Mouse (Mus musculus) liver, embryonic 12.5 days (tissue): ENCODE data around the gene Snx29. TPM values are rescaled to one million over a fixed set of nuclear protein-coding genes. Genes with fewer than 3 reads are reported as not detected.
A peak's percentile ranks its signal among the peaks of the same experiment; 100 is the strongest.

Experiments
- ATAC-seq: fragments of 200-750 bp; cut with Nextera tagmentation; 2 replicates; pipeline ENCODE4 v1.8.0; 2017; ENCODE audit warnings: moderate number of reproducible peaks, mild to moderate bottlenecking, moderate library complexity
- H3K27ac ChIP-seq: fragments of 300-500 bp; sonication (generic); 2 replicates; pipeline ENCODE4 v1.5.1; 2016; ENCODE audit warnings: mild to moderate bottlenecking
- H3K27me3 ChIP-seq: fragments of 300-500 bp; sonication (generic); replicated peaks from 2 replicates; pipeline ENCODE4 v1.6.1; 2016; ENCODE audit warnings: mild to moderate bottlenecking, moderate library complexity
- H3K36me3 ChIP-seq: fragments of 300-500 bp; sonication (generic); 2 replicates; pipeline ENCODE4 v1.6.1; 2016; ENCODE audit warnings: mild to moderate bottlenecking, moderate library complexity
- H3K4me1 ChIP-seq: fragments of 300-500 bp; sonication (generic); 2 replicates; pipeline ENCODE4 v1.6.1; 2016
- H3K4me2 ChIP-seq: fragments of 300-500 bp; sonication (generic); 2 replicates; pipeline ENCODE4 v1.6.1; 2016; ENCODE audit warnings: mild to moderate bottlenecking, moderate library complexity
- H3K4me3 ChIP-seq: fragments of 300-500 bp; sonication (generic); 2 replicates; pipeline ENCODE4 v1.5.1; 2016; ENCODE audit warnings: mild to moderate bottlenecking, moderate library complexity
- H3K9ac ChIP-seq: fragments of 300-500 bp; sonication (generic); 2 replicates; pipeline ENCODE4 v1.6.1; 2016; ENCODE audit warnings: mild to moderate bottlenecking, moderate library complexity
- H3K9me3 ChIP-seq: fragments of 300-500 bp; sonication (generic); replicated peaks from 2 replicates; pipeline ENCODE4 v1.6.1; 2016; ENCODE audit warnings: mild to moderate bottlenecking, moderate library complexity
- WGBS: fragments of 180-500 bp; shearing (Covaris S2); methylation state at CpG from one replicate; pipeline ENCODE4 v1.1.7; 2016; ENCODE audit not compliant: insufficient replicate concordance; 5-methylcytosine and 5-hydroxymethylcytosine counted together
- polyA plus RNA-seq: library from polyadenylated mRNA; unstranded; fragments of >200 nt; fragmentation: Nextera tagmentation; extraction: Ambion mirVana; gene quantifications from 2 replicates; pipeline ENCODE4 v1.2.1, GENCODE M21; 2016

Gene Snx29
- polyA plus RNA-seq, 1 experiment from 2014 or later: 4.9 TPM

GRCm38 (mm10) chr16:11696767-11697166 lies 374.1 kb downstream of the Snx29 start:
- Histone ChIP-seq H3K9ac (no peak overlapping the region), H3K4me1 (peaks cover 11% of the 10 kb centered on the region), H3K4me3 (no peak overlapping the region), H3K9me3 (no peaks in the 10 kb centered on the region), H3K27me3 (no peaks in the 10 kb centered on the region), H3K36me3 (no peaks in the 10 kb centered on the region), H3K4me2 (no peak overlapping the region), H3K27ac (no peak overlapping the region)
- WGBS: 69% methylated on average over 3 of the region's 3 CpGs
- no peak for ATAC-seq

- Histone ChIP-seq H3K27me3 (no peaks in the 10 kb centered on the region), H3K27ac (no peak overlapping the region), H3K4me2 (no peak overlapping the region), H3K36me3 (no peaks in the 10 kb centered on the region), H3K4me3 (no peak overlapping the region), H3K9ac (no peak overlapping the region), H3K4me1 (peaks cover 13% of the 10 kb centered on the region), H3K9me3 (no peaks in the 10 kb centered on the region)
- 63% methylated on average over 8 of the region's 8 CpGs for WGBS
- no peak for ATAC-seq
These were observed 375.1 kb downstream of the Snx29 start for GRCm38 (mm10) chr16:11697710-11698357.

GRCm38 (mm10) chr16:11701579-11701978 lies 378.9 kb downstream of the Snx29 start:
- ATAC-seq: peak; percentile 67; the same call in 1 of the 2 replicates
- H3K4me3 ChIP-seq: no peak overlapping the region
- no peaks in the 10 kb centered on the region for H3K36me3 ChIP-seq
- H3K27ac ChIP-seq: no peak overlapping the region
- H3K9me3 ChIP-seq: no peaks in the 10 kb centered on the region
- no peak overlapping the region for H3K9ac ChIP-seq
- peaks cover 13% of the 10 kb centered on the region for H3K4me1 ChIP-seq
- WGBS: 71% methylated on average over 1 of the region's 1 CpGs
- H3K4me2 ChIP-seq: no peak overlapping the region
- no peaks in the 10 kb centered on the region for H3K27me3 ChIP-seq

- Histone ChIP-seq H3K9ac (no peak overlapping the region), H3K4me2 (no peak overlapping the region), H3K36me3 (no peaks in the 10 kb centered on the region), H3K27me3 (no peaks in the 10 kb centered on the region), H3K9me3 (no peaks in the 10 kb centered on the region), H3K4me3 (no peak overlapping the region), H3K27ac (no peak overlapping the region), H3K4me1 (peaks cover 13% of the 10 kb centered on the region)
- ATAC-seq: no peak
- WGBS: 75% methylated on average over 5 of the region's 5 CpGs
These were observed 381.4 kb downstream of the Snx29 start for GRCm38 (mm10) chr16:11704096-11704495.

- 75% methylated on average over 4 of the region's 4 CpGs for WGBS
- no peak for ATAC-seq
- Histone ChIP-seq H3K4me1 (peaks cover 13% of the 10 kb centered on the region), H3K27me3 (no peaks in the 10 kb centered on the region), H3K27ac (no peak overlapping the region), H3K9me3 (no peaks in the 10 kb centered on the region), H3K36me3 (no peaks in the 10 kb centered on the region), H3K9ac (no peak overlapping the region), H3K4me3 (no peak overlapping the region), H3K4me2 (no peak overlapping the region)
These were observed 382.7 kb downstream of the Snx29 start for GRCm38 (mm10) chr16:11705456-11705855.

GRCm38 (mm10) chr16:11708097-11708496 lies 385.4 kb downstream of the Snx29 start:
- no peak overlapping the region for H3K4me3 ChIP-seq
- no peaks in the 10 kb centered on the region for H3K4me1 ChIP-seq
- H3K9me3 ChIP-seq: no peaks in the 10 kb centered on the region
- no peak overlapping the region for H3K4me2 ChIP-seq
- H3K9ac ChIP-seq: no peak overlapping the region
- H3K27ac ChIP-seq: no peak overlapping the region
- no peak for ATAC-seq
- WGBS: 71% methylated on average over 2 of the region's 2 CpGs
- H3K36me3 ChIP-seq: no peaks in the 10 kb centered on the region
- no peaks in the 10 kb centered on the region for H3K27me3 ChIP-seq

- WGBS: 61% methylated on average over 4 of the region's 4 CpGs
- Histone ChIP-seq H3K9ac (no peak overlapping the region), H3K4me3 (no peak overlapping the region), H3K27me3 (no peaks in the 10 kb centered on the region), H3K4me2 (no peak overlapping the region), H3K27ac (no peak overlapping the region), H3K9me3 (no peaks in the 10 kb centered on the region), H3K36me3 (no peaks in the 10 kb centered on the region), H3K4me1 (no peaks in the 10 kb centered on the region)
- no peak for ATAC-seq
These were observed 386.7 kb downstream of the Snx29 start for GRCm38 (mm10) chr16:11709382-11709781.

GRCm38 (mm10) chr16:11709999-11710667 lies 387.4 kb downstream of the Snx29 start:
- H3K36me3 ChIP-seq: no peaks in the 10 kb centered on the region
- no peak for ATAC-seq
- H3K9ac ChIP-seq: no peak overlapping the region
- H3K27ac ChIP-seq: no peak overlapping the region
- H3K27me3 ChIP-seq: no peaks in the 10 kb centered on the region
- 52% methylated on average over 5 of the region's 5 CpGs for WGBS
- H3K4me1 ChIP-seq: no peaks in the 10 kb centered on the region
- no peak overlapping the region for H3K4me3 ChIP-seq
- no peak overlapping the region for H3K4me2 ChIP-seq
- H3K9me3 ChIP-seq: no peaks in the 10 kb centered on the region

GRCm38 (mm10) chr16:11713265-11713865 lies 390.7 kb downstream of the Snx29 start:
- WGBS: 51% methylated on average over 2 of the region's 2 CpGs
- H3K27me3 ChIP-seq: no peaks in the 10 kb centered on the region
- no peak for ATAC-seq
- no peaks in the 10 kb centered on the region for H3K4me1 ChIP-seq
- no peak overlapping the region for H3K27ac ChIP-seq
- no peak overlapping the region for H3K4me2 ChIP-seq
- H3K4me3 ChIP-seq: no peak overlapping the region
- no peaks in the 10 kb centered on the region for H3K36me3 ChIP-seq
- no peak overlapping the region for H3K9ac ChIP-seq
- H3K9me3 ChIP-seq: no peaks in the 10 kb centered on the region

- Histone ChIP-seq H3K4me2 (no peak overlapping the region), H3K9ac (no peak overlapping the region), H3K9me3 (no peaks in the 10 kb centered on the region), H3K36me3 (no peaks in the 10 kb centered on the region), H3K4me3 (no peak overlapping the region), H3K27ac (no peak overlapping the region), H3K27me3 (no peaks in the 10 kb centered on the region), H3K4me1 (no peaks in the 10 kb centered on the region)
- 77% methylated on average over 1 of the region's 1 CpGs for WGBS
- no peak for ATAC-seq
These were observed 394.2 kb downstream of the Snx29 start for GRCm38 (mm10) chr16:11716932-11717331.

GRCm38 (mm10) chr16:11725901-11726300 lies 403.2 kb downstream of the Snx29 start:
- no peak for ATAC-seq
- 67% methylated on average over 2 of the region's 2 CpGs for WGBS
- Histone ChIP-seq H3K4me2 (no peak overlapping the region), H3K4me3 (no peak overlapping the region), H3K27me3 (no peaks in the 10 kb centered on the region), H3K9me3 (no peaks in the 10 kb centered on the region), H3K27ac (no peak overlapping the region), H3K36me3 (no peaks in the 10 kb centered on the region), H3K9ac (no peak overlapping the region), H3K4me1 (no peaks in the 10 kb centered on the region)

GRCm38 (mm10) chr16:11727331-11727730 lies 404.6 kb downstream of the Snx29 start:
- no peak overlapping the region for H3K4me2 ChIP-seq
- no peaks in the 10 kb centered on the region for H3K4me1 ChIP-seq
- H3K9ac ChIP-seq: no peak overlapping the region
- H3K4me3 ChIP-seq: no peak overlapping the region
- H3K27me3 ChIP-seq: no peaks in the 10 kb centered on the region
- ATAC-seq: no peak
- H3K27ac ChIP-seq: no peak overlapping the region
- 82% methylated on average over 9 of the region's 9 CpGs for WGBS
- no peaks in the 10 kb centered on the region for H3K36me3 ChIP-seq
- H3K9me3 ChIP-seq: no peaks in the 10 kb centered on the region
